Mouse (Mus musculus): Measurements from ENCODE around the gene Fdps.
"Not testable (repeated sequence)": the region's sequence is repeated elsewhere in the genome, so short reads cannot be mapped to it uniquely, and the experiment has no call there.

Fdps gene

GRCm38 (mm10) chr3:89102495-89103290 lies 934 bp upstream of the Fdps start:
- no peak for DNase-seq (ENCODE audit: inconsistent age in 2 of 2, low spot score in 1 of 2)

GRCm38 (mm10) chr3:89101459-89101811 lies 324 bp downstream of the Fdps start:
- DNase-seq (ENCODE audit: inconsistent age in 2 of 2, low spot score in 1 of 2) = no peak

- DNase-seq (ENCODE audit: inconsistent age in 2 of 2, low spot score in 1 of 2) = peak; percentile 53 to 60
Measured at GRCm38 (mm10) chr3:89100811-89101210, 948 bp downstream of the Fdps start, which contains the start of gene Gm43738. Gene Gm43738 (minus strand): TSS chr3:89101099.

GRCm38 (mm10) chr3:89094021-89094420 lies 7.7 kb downstream of the Fdps start:
- peak; percentile 18 to 38 for DNase-seq (ENCODE audit: inconsistent age in 2 of 2, low spot score in 1 of 2)

- peak; percentile 92 to 96 for DNase-seq (ENCODE audit: inconsistent age in 2 of 2, low spot score in 1 of 2)
Measured at GRCm38 (mm10) chr3:89093175-89093574, 8.6 kb downstream of the Fdps start, which contains the start of gene Rusc1. Gene Rusc1 (minus strand): TSS chr3:89093311.

GRCm38 (mm10) chr3:89092509-89093090 lies 9.2 kb downstream of the Fdps start:
- DNase-seq (ENCODE audit: inconsistent age in 2 of 2, low spot score in 1 of 2) = no peak

- DNase-seq (ENCODE audit: inconsistent age in 2 of 2, low spot score in 1 of 2) = peak; percentile 37 to 50
Measured at GRCm38 (mm10) chr3:89091811-89092508, 9.8 kb downstream of the Fdps start.

- DNase-seq (ENCODE audit: inconsistent age in 2 of 2, low spot score in 1 of 2) = peak; percentile 90 to 96
Measured at GRCm38 (mm10) chr3:89090694-89091655, 10.8 kb downstream of the Fdps start.

- DNase-seq (ENCODE audit: inconsistent age in 2 of 2, low spot score in 1 of 2) = peak; percentile 91 to 97
Measured at GRCm38 (mm10) chr3:89089882-89090591, 11.7 kb downstream of the Fdps start.

- DNase-seq (ENCODE audit: inconsistent age in 2 of 2, low spot score in 1 of 2) = no peak
Measured at GRCm38 (mm10) chr3:89088974-89089373, 12.8 kb downstream of the Fdps start.

GRCm38 (mm10) chr3:89087338-89088110 lies 14.2 kb downstream of the Fdps start:
- peak; percentile 74 to 93 for DNase-seq (ENCODE audit: inconsistent age in 2 of 2, low spot score in 1 of 2)

GRCm38 (mm10) chr3:89084654-89085190 lies 17.0 kb downstream of the Fdps start:
- no peak for DNase-seq (ENCODE audit: inconsistent age in 2 of 2, low spot score in 1 of 2)

GRCm38 (mm10) chr3:89084133-89084532 lies 17.6 kb downstream of the Fdps start:
- DNase-seq (ENCODE audit: inconsistent age in 2 of 2, low spot score in 1 of 2) = no peak

- DNase-seq (ENCODE audit: inconsistent age in 2 of 2, low spot score in 1 of 2) = not testable (repeated sequence)
Measured at GRCm38 (mm10) chr3:89082287-89082686, 19.5 kb downstream of the Fdps start.

- no peak for DNase-seq (ENCODE audit: inconsistent age in 2 of 2, low spot score in 1 of 2)
Measured at GRCm38 (mm10) chr3:89077383-89077782, 24.4 kb downstream of the Fdps start.

- no peak for DNase-seq (ENCODE audit: inconsistent age in 2 of 2, low spot score in 1 of 2)
Measured at GRCm38 (mm10) chr3:89067265-89067664, 34.5 kb downstream of the Fdps start.

GRCm38 (mm10) chr3:89061696-89062095 lies 40.1 kb downstream of the Fdps start:
- DNase-seq (ENCODE audit: inconsistent age in 2 of 2, low spot score in 1 of 2) = no peak

GRCm38 (mm10) chr3:89058783-89059182 lies 43.0 kb downstream of the Fdps start:
- peak; percentile 12 to 59 for DNase-seq (ENCODE audit: inconsistent age in 2 of 2, low spot score in 1 of 2)

- DNase-seq (ENCODE audit: inconsistent age in 2 of 2, low spot score in 1 of 2) = no peak
Measured at GRCm38 (mm10) chr3:89058361-89058760, 43.4 kb downstream of the Fdps start.
